Mouse (Mus musculus): ENCODE data around the gene Hspb1. TPM values are rescaled to one million over a fixed set of nuclear protein-coding genes. Genes with fewer than 3 reads are reported as not detected.

Gene Hspb1
- polyA plus RNA-seq, 2 experiments from 2014 or later, result 1.3 TPM; not detected in 1

DNA sequence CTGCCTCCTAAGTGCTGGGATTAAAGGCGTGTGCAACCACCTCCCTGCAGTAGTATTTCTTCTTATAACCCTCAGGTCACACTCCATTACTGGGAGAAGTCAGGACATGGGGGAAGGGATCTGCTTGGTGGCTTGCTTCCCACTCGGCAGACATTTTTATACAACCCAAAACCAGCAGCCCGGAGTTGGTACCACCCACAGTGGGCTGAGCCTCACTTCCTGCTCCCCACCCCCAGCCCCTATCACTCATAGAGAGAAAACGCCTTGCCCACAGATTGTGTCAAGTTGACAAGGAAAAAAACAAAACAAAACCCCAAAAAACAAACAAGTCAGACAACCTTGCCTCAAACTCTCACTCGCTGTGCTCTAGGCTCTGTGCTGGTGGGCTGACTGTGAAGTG lies 25.5 kb downstream of the Hspb1 start:
- peak; percentile 92 for ATAC-seq

DNA sequence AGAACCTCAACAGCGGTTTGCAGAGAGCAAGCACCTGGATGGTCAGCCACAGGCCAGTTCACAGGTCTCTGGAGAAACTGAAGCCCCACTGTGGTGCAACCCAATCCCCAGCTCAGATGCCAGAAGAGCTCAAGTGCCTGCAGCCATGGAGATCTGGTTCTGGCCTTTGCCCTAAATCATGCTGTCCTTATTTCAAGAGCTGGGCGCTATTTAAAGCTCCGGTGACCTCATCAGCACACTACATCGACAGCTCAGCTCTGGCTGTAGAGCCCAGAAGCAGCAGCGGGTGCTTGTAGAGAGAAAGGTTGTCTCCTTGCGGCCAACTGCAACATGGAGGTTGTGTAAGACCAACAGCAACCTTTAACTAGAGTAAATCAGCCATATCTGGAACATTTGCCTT lies 26.4 kb downstream of the Hspb1 start:
- ATAC-seq, result no peak

DNA sequence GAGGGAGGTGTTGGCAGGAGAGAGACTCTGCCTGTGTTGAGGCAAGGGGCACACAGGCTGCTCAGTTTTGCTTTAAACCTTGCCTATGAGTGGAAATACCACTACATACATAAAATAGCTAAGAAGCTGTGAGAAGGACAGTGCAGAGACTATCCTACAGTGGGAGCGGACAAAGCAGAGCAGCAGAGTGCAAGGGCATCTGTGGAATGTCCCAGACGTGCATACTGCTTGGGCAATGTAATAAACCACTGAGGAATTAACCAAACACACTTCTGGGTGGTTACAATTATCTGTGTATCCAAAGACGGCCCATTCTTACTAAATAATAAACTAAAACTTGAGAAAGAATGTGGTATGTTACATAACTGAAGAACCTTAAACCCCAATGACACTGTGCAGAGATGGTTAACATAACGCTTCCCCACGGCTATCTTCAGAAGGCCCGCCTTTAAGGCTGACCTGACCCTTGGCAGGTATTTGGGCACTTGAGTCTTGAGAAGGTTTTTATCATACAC lies 28.4 kb downstream of the Hspb1 start:
- ATAC-seq, result no peak

DNA sequence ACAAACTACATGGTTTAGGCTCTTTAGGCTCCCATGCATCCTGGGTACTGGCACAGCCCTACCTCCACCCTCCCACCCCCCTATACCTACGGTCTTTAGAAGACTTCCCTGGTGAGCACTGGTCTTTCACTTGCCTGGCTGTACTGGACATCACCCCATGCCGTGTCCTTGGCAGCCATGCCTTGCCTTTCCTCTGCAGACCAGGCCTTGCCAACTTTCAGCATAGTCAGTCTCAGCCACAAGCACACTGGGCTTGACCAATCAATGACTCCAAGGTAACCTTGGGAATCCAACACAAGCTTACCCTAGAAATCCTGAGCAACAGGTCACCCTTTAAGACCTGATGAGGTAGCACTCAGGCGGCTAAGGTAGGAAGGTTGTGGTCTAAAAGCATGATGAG lies 28.9 kb downstream of the Hspb1 start:
- ATAC-seq, result no peak

DNA sequence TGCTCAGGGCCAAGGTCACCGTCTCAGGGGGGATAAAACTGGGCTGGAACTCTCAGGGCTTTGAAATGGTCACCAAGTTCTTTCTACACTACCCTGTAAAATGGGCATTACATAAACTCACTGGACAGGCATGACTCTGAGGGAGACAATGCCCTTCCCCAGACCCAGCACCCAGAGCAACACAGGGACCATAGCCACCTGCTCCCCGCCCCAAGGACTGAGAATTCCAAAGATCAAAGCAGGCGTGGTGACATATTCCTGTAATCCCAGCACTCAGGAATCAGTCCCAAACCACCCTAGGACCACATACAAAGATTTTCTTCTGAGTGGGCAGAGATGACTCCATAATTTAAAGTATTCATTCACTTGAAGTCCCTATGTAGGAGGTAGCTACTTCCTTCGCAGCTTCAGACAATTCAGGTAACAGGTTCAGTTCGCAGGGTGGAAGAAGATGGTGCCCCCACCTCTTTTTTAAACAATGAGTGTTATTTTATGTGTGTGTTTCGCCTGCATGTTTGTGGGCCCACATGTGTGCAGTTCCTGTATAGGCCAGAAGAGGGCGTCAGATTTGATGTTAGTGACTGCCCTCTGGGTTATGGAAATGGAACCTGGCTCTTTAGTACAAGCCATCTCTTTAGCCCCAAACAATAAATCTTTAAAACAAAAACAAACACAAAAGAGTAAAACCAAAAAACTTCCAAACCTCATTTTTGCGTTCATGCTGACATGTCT lies 29.8 kb downstream of the Hspb1 start:
- ATAC-seq, result no peak

DNA sequence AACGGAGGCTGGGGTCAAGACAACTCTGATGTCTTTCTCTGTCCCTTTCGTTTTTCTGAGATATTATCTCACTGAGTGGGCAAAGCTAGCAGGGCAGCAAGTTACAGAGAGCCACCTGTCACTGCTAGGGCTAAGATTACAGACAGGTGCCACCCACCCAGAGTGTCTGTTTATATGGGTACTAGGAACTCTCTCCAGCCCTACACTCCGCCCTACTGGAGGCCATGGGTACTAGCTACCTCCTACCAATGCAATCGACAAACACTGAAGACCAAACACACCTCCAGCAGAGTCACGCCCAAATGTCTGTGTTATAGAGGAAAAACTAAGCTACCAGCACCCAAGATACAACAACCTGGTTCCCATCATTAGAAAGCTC lies 30.3 kb downstream of the Hspb1 start:
- no peak for ATAC-seq

DNA sequence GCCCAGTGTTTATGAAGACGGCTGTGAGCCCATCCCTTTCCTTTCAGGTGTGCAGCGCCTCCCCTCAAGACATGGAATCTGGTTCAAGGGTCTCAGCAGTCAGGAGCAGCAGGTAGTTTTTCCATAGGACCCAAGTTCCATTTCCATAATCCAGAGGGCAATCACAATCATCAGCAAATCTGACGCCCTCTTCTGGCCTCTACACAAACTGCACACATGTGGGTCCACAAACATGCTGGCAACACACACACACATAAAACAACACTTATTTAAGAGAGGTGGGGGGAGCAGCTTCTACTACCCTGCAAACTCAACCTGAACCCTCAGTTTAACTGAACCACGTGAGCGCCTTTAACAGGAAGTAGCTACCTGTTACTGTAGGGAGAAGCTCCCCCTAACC lies 30.9 kb downstream of the Hspb1 start:
- no peak for ATAC-seq

DNA sequence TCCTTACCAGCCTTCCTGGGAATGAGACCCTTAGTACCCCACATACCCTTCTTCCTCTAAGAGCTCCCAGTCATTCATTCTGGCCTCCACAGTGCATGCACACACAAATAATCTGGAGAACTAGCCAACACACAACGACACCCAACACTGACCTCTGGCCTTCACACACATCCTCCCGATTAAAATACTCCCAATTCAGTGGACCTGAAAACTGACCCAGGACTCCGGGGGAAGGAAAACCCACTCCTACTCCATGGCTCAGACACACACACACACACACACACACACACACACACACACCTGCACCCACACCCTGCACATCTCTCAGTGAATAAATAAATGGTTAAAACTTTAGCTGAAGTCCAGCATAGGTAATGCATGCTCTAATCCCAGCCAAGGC lies 32.2 kb downstream of the Hspb1 start:
- ATAC-seq, result no peak

DNA sequence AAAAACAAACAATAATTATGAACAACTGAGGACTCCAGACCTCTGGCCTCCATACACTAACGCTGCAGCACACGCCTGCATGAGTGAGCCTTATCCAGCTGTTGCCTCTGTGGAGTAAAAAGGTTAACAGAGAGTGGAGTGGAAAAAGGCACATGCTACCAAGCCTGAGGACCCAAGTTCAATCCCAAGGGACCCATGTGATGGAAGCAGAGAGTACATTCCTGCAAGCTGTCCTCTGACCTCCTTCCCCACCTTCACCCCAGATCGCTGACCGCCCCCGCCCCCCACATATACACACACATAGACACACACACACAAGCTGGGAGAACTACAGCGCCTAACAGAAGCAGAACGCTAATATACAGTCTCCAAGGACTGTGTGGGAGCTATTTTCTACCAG lies 36.2 kb downstream of the Hspb1 start:
- ATAC-seq, result no peak

DNA sequence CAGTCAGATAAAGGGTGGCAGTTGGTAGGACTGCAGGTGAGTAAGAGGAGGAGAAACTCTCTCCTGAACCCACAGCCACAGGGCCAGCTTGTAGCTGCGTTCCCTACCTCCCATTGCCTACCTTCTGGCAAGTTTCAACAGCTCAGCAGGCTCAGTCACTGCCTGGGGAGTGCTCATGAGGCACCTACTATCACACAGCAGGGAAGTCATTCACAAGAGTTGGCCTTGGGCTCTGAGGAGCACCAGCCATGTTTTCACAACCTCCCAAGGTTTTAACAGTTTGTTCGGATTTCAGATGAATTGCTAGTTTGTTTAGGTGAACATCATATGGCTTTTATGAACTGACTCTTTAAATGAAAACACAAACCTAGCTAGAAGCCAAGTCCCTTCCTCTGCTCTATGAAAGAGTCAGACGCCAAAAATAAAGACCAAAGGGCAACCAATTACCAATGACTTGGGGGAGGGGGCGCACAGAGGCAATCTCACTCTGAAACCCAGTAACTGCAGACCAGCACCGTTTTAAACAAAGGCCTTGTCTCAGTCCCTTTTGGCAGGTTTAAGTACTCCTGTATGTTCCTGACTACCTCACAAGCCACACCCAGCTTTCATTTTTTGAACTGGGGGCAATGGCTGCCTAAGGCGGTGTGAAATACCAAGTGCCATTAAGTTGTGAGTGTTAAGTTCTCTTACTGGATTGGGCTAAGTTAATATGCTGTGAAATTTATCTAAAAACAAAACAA lies 42.1 kb downstream of the Hspb1 start:
- no peak for ATAC-seq

DNA sequence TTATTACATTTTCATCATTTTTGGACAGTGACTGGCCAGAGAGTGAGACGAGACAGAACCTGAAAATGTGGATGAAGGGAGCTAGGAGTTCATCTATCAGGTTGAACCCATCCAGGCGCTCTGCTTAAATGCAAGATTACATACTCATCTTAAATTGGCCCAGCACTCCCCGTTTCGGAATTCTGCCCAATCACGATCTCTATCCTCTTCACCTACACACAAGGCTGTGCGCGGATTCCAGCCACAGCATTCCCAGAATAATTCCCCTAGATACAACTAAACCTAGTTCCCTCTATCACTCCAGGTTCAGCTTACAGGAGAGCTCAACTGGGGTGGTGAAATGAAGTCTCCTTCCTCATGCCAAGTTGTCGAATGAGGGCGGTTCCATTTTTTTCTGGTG lies 43.8 kb downstream of the Hspb1 start:
- ATAC-seq, result no peak

DNA sequence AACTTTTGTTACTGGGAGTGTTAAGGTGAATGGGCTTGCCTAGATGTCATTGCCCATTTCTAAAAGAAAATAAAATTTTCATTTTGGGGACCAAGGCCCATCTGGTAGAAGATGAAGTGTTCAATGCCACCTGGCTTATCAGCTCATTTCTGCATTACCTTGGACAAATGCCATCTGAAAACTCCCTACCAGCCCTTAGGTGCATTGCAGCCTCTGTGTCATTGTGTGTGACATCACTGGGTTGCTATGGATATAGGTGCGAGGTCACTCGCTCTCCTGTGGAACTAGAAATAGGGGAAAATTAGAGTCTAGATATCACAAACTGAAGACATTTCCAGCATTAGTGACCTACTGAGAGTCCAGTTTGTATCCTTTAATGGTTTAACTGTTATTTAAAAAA lies 44.6 kb downstream of the Hspb1 start:
- no peak for ATAC-seq

DNA sequence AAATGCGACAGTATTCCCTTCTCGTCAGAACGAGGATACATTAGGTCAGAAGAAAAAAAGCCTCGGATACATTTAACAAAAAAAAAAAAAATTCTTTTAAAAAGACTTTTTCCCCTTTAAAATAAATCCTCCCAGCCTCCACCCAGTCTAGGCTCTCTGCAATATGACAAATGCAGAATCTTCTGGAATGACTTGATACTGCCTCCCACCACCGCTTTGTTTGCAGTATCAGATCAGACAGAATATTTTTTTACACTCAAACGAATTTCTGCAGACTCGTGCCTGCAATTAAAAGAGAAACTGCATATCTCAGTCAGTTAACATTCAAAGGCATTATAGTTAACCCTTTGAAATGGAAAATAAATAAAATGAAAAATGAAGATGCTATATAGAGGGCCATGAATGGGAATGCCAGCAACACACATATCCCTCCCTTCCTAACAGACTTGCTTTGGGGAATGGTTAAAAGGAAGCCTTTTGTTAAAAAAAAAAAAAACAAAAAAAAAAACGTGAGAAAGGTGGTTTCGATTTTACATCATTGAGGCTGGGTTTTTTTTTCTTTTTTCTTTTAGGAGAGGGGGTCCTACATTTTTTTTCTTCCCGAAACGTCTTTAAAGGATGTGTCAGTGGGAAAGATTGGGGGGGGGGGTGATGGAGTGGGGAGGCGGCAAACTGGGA lies 45.6 kb downstream of the Hspb1 start:
- no peak for ATAC-seq

DNA sequence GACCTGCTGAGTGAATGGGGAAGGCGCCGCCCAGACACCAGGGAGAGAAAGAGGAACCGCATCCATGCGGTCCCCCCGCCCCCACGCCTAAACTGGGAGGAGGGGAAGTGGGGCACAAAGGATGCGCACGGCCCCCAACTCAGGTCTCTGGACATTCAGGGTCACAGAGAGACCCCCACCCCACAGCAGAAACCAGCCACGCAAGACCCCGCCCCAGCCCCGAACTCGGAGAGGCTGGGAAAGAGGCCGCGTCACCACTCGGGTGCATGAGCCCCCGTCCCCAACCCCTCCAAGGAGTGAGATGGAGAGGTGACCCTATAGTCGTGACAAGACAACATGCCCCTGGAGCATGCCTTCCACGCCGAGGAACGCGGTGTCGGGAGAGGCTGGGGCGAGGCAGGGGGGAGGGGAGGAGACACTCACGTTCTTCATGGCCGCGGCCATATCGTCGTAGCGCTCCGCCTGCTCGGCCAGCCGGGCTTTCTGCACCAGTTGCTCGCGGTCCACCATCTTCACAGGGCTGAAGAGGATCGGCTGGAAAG lies 46.3 kb downstream of the Hspb1 start:
- peak; percentile 36 for ATAC-seq

DNA sequence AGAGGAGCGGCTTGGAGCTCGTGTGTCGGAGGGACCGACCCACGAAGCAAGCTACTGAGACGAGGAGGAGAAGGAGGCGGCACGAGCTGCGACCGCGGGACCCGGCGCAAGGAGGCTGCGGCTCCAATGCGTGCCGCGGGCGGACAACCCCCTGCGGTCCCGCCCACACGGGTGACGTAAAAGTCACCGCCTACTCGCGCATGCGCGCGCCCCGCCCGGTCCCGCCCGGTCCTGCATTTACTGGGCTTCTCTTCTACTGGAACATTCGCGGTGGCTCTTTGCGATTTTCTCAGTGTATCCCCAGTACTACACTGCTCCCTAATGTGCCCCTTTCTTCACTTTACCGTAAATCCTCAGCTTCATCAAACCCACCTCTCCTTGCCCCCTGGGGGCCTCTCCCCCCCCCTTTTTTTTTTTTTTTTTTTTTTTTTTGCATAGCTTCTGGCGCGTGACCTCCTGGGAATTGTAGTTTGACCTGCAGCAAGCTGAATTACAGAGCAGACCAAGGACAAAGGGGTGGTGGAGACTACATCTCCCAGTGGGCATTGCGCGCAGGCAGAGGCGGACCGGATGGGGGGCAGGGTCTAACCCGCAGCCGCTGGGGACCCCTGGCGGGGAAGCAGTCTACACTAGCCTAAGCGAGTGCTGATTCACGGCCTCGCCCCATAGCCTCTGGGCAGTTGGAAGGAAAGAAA lies 46.9 kb downstream of the Hspb1 start, which contains the start of gene Ywhag:
Gene Ywhag, minus strand, starts transcription at position 136 of the 695 bp plus-strand sequence.
- peak; percentile 96 for ATAC-seq

DNA sequence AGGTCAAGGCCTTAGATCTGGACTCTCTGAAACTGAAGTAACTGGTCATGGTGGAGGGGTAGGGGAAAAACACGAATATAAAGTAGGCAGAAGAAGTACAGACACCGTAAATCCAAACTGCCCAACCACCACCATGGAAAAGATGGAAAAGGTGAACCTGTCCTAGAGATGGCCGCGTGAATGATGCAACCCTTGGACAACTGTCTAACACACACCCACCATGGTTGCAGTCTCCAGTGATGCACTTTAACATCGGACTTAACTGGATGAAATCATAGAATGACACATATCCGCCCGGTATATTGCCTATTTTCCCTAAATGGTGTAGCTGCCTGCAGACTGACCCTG lies 47.4 kb downstream of the Hspb1 start:
- ATAC-seq, result peak; percentile 3

DNA sequence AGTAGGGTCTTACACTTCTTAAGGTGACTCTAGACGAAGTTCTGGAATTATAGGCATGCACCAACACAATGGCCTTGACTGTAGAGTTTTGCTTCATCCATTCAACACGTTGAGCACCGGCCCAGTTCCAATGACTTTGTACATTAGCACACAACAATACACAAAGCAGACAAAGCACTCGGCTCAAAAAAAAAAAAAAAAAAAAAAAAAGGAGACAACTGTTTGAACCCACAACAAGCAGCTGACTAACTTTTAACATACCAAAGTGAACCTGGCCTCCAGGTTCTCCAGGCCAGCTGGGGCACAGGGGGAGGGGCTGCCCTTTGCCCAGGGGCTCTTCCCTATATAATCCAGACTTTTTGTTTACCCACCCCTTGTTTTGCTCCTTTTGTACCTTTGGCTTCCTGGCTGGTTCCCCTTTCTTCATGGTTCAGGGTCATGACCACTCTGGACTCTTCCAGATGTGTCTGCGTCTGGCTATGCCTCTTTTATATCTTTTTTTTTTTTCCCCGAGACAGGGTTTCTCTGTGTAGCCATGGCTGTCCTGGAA lies 48.0 kb downstream of the Hspb1 start:
- no peak for ATAC-seq

Other genes with a start within 250 kb of the Hspb1 start
- 10 to 100 TPM; 28.9 to 69.0 TPM for gene Por, start 217.9 kb upstream of the Hspb1 start, polyA plus RNA-seq (2017; shearing (Covaris generic))
- gene Tmem120a, start 143.5 kb upstream of the Hspb1 start, polyA plus RNA-seq (2017; shearing (Covaris generic)), result 10 to 100 TPM; 40.0 to 52.4 TPM
- gene Styxl1, start 109.5 kb upstream of the Hspb1 start, polyA plus RNA-seq (2017; shearing (Covaris generic)), result 1 to 10 TPM in 1 of 2 experiments, under 1 TPM in 1; 0.61 to 1.1 TPM
- 100 to 1,000 TPM; 657 to 753 TPM for gene Mdh2, start 109.4 kb upstream of the Hspb1 start, polyA plus RNA-seq (2017; shearing (Covaris generic))
- gene Srrm3, start 81.0 kb upstream of the Hspb1 start, polyA plus RNA-seq (2017; shearing (Covaris generic)), result not detected
- gene Ywhag, start 46.7 kb downstream of the Hspb1 start, polyA plus RNA-seq (2017; shearing (Covaris generic)), result 10 to 100 TPM; 29.6 to 47.8 TPM
- 1 to 10 TPM; 1.3 to 2.3 TPM for gene Ssc4d, start 86.6 kb downstream of the Hspb1 start, polyA plus RNA-seq (2017; shearing (Covaris generic))
- gene Zp3, start 92.2 kb downstream of the Hspb1 start, polyA plus RNA-seq (2017; shearing (Covaris generic)), result not detected
- gene Dtx2, start 106.9 kb downstream of the Hspb1 start, polyA plus RNA-seq (2017; shearing (Covaris generic)), result 10 to 100 TPM in 1 of 2 experiments, 1 to 10 TPM in 1; 7.9 to 14.1 TPM
- gene Upk3b, start 150.6 kb downstream of the Hspb1 start, polyA plus RNA-seq (2017; shearing (Covaris generic)), result not detected
- gene Upk3bl, start 166.6 kb downstream of the Hspb1 start, polyA plus RNA-seq (2017; shearing (Covaris generic)), result not detected
- gene Rasa4, start 196.0 kb downstream of the Hspb1 start, polyA plus RNA-seq (2017; shearing (Covaris generic)), result 1 to 10 TPM; 1.7 to 2.8 TPM
- gene Polr2j, start 228.7 kb downstream of the Hspb1 start, polyA plus RNA-seq (2017; shearing (Covaris generic)), result 100 to 1,000 TPM; 119 to 120 TPM
- 10 to 100 TPM; 26.1 to 58.9 TPM for gene Lrwd1, start 248.2 kb downstream of the Hspb1 start, polyA plus RNA-seq (2017; shearing (Covaris generic))
- gene Alkbh4, start 248.2 kb downstream of the Hspb1 start, polyA plus RNA-seq (2017; shearing (Covaris generic)), result 10 to 100 TPM; 54.7 to 96.4 TPM